Mouse (Mus musculus) bone marrow, adult 2 months (tissue): Measurements from ENCODE around the gene Mettl8.

Source experiments
- CTCF ChIP-seq: fragments of 200-500 bp; IDR thresholded peaks from 2 replicates; pipeline ENCODE4 v1.5.1; 2011; ENCODE audit warnings: low read length, control low read depth; ENCODE audit not compliant: control insufficient read depth, insufficient read depth
- POLR2A ChIP-seq: fragments of 200-500 bp; IDR thresholded peaks from 2 replicates; pipeline ENCODE4 v1.6.1; 2011; ENCODE audit warnings: low read depth, mild to moderate bottlenecking, control low read depth, low read length, borderline replicate concordance; ENCODE audit not compliant: control insufficient read depth

- TF ChIP-seq CTCF (no peak), POLR2A (no peak)
Measured at GRCm38 (mm10) chr2:70951944-70952343, 103.4 kb downstream of the Mettl8 start.
